Mouse (Mus musculus) cerebellum, postnatal 25 days (tissue): ENCODE measurements at regions not wholly inside any gene's neighbourhood (a gene's known extent, or its start where the extent isn't known, plus 50 kb on each side); places are given as distances from the start of the nearest gene placed in this dataset.
A peak's percentile ranks its signal among the peaks of the same experiment; 100 is the strongest.
"Not testable (repeated sequence)": the region's sequence is repeated elsewhere in the genome, so short reads cannot be mapped to it uniquely, and the experiment has no call there.

Experiments used
- DNase-seq, 2 experiments: peaks; one replicate each; pipeline ENCODE4 v3.0.0; 2021; ENCODE audit warnings: mixed read lengths in 2 of 2

GRCm38 (mm10) chr16:63104383-63104782, 250.3 kb downstream of the Pros1 start:
- no peak for DNase-seq

GRCm38 (mm10) chr16:63104938-63105714, 251.0 kb downstream of the Pros1 start:
- no peak for DNase-seq

GRCm38 (mm10) chr16:63116456-63116855, 262.3 kb downstream of the Pros1 start:
- no peak for DNase-seq

- no peak for DNase-seq
These were observed 264.6 kb downstream of the Pros1 start for GRCm38 (mm10) chr16:63118721-63119120.

GRCm38 (mm10) chr16:63143851-63144250, 289.7 kb downstream of the Pros1 start:
- DNase-seq, result no peak

- DNase-seq, result no peak
These were observed 301.3 kb downstream of the Pros1 start for GRCm38 (mm10) chr16:63155300-63155821.

GRCm38 (mm10) chr16:63170101-63170500, 316.0 kb downstream of the Pros1 start:
- no peak for DNase-seq

- no peak for DNase-seq
These were observed 325.1 kb downstream of the Pros1 start for GRCm38 (mm10) chr16:63179228-63179627.

- no peak for DNase-seq
These were observed 337.1 kb downstream of the Pros1 start for GRCm38 (mm10) chr16:63191181-63191580.

- DNase-seq, result no peak
These were observed 337.5 kb downstream of the Pros1 start for GRCm38 (mm10) chr16:63191623-63192022.

GRCm38 (mm10) chr16:63194595-63194994, 340.5 kb downstream of the Pros1 start:
- DNase-seq, result no peak

GRCm38 (mm10) chr16:63213471-63213870, 359.4 kb downstream of the Pros1 start:
- not testable (repeated sequence) for DNase-seq

GRCm38 (mm10) chr16:63220228-63220879, 366.2 kb downstream of the Pros1 start:
- DNase-seq, result no peak

- DNase-seq, result no peak
These were observed 370.5 kb downstream of the Pros1 start for GRCm38 (mm10) chr16:63224608-63225007.

GRCm38 (mm10) chr16:63225097-63225496, 371.0 kb downstream of the Pros1 start:
- no peak for DNase-seq

- DNase-seq, result no peak
These were observed 375.0 kb downstream of the Pros1 start for GRCm38 (mm10) chr16:63229135-63229534.

- no peak for DNase-seq
These were observed 375.5 kb downstream of the Pros1 start for GRCm38 (mm10) chr16:63229567-63229966.

GRCm38 (mm10) chr16:63270173-63270572, 416.1 kb downstream of the Pros1 start:
- DNase-seq, result no peak

GRCm38 (mm10) chr16:63277556-63277955, 423.4 kb downstream of the Pros1 start:
- DNase-seq, result no peak

GRCm38 (mm10) chr16:63278259-63278697, 424.2 kb downstream of the Pros1 start:
- peak; percentile 5 to 11 for DNase-seq

- DNase-seq, result no peak
These were observed 433.5 kb downstream of the Pros1 start for GRCm38 (mm10) chr16:63287655-63288054.

- no peak for DNase-seq
These were observed 457.6 kb downstream of the Pros1 start for GRCm38 (mm10) chr16:63311676-63312075.

GRCm38 (mm10) chr16:63313544-63313943, 459.4 kb downstream of the Pros1 start:
- DNase-seq, result no peak

- DNase-seq, result no peak
These were observed 465.5 kb downstream of the Pros1 start for GRCm38 (mm10) chr16:63319602-63320001.
